In genomic region chr6:113442087-113442441, GRCm38 (mm10) we compare ENCODE assay signal across 7 mouse cellular contexts. TPM values are rescaled to one million over a fixed set of nuclear protein-coding genes. Genes with fewer than 3 reads are reported as not detected.
DNase-seq lines count a peak whose midpoint lies in the region; ATAC-seq and TF ChIP-seq lines count a peak whose summit lies in the region.

No protein-coding gene starts in this region.

- no peak for TF ChIP-seq CTCF in lung, embryonic 14.5 days (IDR thresholded peaks at IDR 0.05; ENCODE audit: low read depth)

- no peaks in the 10 kb centered on the region for H3K27me3 ChIP-seq in lung, embryonic 14.5 days (ENCODE audit: insufficient read depth, low read length)
- H3K27me3 ChIP-seq in embryonic facial prominence, embryonic 14.5 days (replicated peaks; ENCODE audit: control insufficient read depth, insufficient read depth, low read length): no peaks in the 10 kb centered on the region
- no peaks in the 10 kb centered on the region for H3K27me3 ChIP-seq in intestine, embryonic 15.5 days (replicated peaks)
- 0 out of 2 replicates have a peak, but pooled peaks cover 3% of the 10 kb centered on the region for H3K27me3 ChIP-seq in neural tube, embryonic 15.5 days (replicated peaks)

- peaks cover 11% of the 10 kb centered on the region for H3K36me3 ChIP-seq in lung, embryonic 14.5 days (ENCODE audit: insufficient read depth)
- H3K36me3 ChIP-seq in embryonic facial prominence, embryonic 14.5 days (ENCODE audit: control insufficient read depth, insufficient read depth, low read length): peaks cover 9% of the 10 kb centered on the region
- H3K36me3 ChIP-seq in intestine, embryonic 15.5 days: peaks cover 8% of the 10 kb centered on the region; the same call in 1 of the 2 replicates
- H3K36me3 ChIP-seq in neural tube, embryonic 15.5 days: peaks cover 9% of the 10 kb centered on the region

- ATAC-seq in lung, embryonic 14.5 days (ENCODE audit: insufficient read depth): peak; percentile 23; the same call in 1 of the 2 replicates
- ATAC-seq in embryonic facial prominence, embryonic 14.5 days (ENCODE audit: low read depth): no peak
- peak; percentile 26 for ATAC-seq in intestine, embryonic 15.5 days
- peak; percentile 48 for ATAC-seq in neural tube, embryonic 15.5 days (ENCODE audit: low FRiP score)

- peak overlapping the region; percentile 43; the same call in 1 of the 2 replicates for H3K27ac ChIP-seq in lung, embryonic 14.5 days (ENCODE audit: low read depth)
- H3K27ac ChIP-seq in embryonic facial prominence, embryonic 14.5 days (replicated peaks; ENCODE audit: low read depth, low read length): no peak overlapping the region
- no peak overlapping the region for H3K27ac ChIP-seq in intestine, embryonic 15.5 days
- H3K27ac ChIP-seq in neural tube, embryonic 15.5 days (replicated peaks): peak overlapping the region; percentile 85

- peak overlapping the region; percentile 83 for H3K4me2 ChIP-seq in lung, embryonic 14.5 days
- H3K4me2 ChIP-seq in embryonic facial prominence, embryonic 14.5 days (ENCODE audit: low read depth, low read length): peak overlapping the region; percentile 85
- H3K4me2 ChIP-seq in intestine, embryonic 15.5 days (replicated peaks): peak overlapping the region; percentile 83
- peak overlapping the region; percentile 90 for H3K4me2 ChIP-seq in neural tube, embryonic 15.5 days

- DNase-seq in lung, embryonic 14.5 days: no peak
- no peak for DNase-seq in lung, postnatal 10 days
- DNase-seq in embryonic facial prominence, embryonic 14.5 days (ENCODE audit: low spot score): no peak
- no peak for DNase-seq in urinary bladder, adult 2 months (ENCODE audit: low spot score)
- no peak for DNase-seq in urinary bladder, postnatal 14 days (ENCODE audit: low spot score)

- H3K4me3 ChIP-seq in lung, embryonic 14.5 days (ENCODE audit: low read depth, low read length): peak overlapping the region; percentile 99
- H3K4me3 ChIP-seq in embryonic facial prominence, embryonic 14.5 days (ENCODE audit: low read depth, low read length): peak overlapping the region; percentile 97
- H3K4me3 ChIP-seq in intestine, embryonic 15.5 days (replicated peaks): peak overlapping the region; percentile 87
- peak overlapping the region; percentile 95 for H3K4me3 ChIP-seq in neural tube, embryonic 15.5 days (replicated peaks)

- WGBS in lung, embryonic 14.5 days: 36% methylated on average over 9 of the region's 9 CpGs
- WGBS in embryonic facial prominence, embryonic 14.5 days: 40% methylated on average over 9 of the region's 9 CpGs
- WGBS in intestine, embryonic 15.5 days: 38% methylated on average over 9 of the region's 9 CpGs
- WGBS in neural tube, embryonic 15.5 days: 43% methylated on average over 9 of the region's 9 CpGs

- no peaks in the 10 kb centered on the region for H3K9me3 ChIP-seq in lung, embryonic 14.5 days (ENCODE audit: low read depth, low read length)
- H3K9me3 ChIP-seq in embryonic facial prominence, embryonic 14.5 days (ENCODE audit: control insufficient read depth, low read length): no peaks in the 10 kb centered on the region
- no peaks in the 10 kb centered on the region for H3K9me3 ChIP-seq in intestine, embryonic 15.5 days
- H3K9me3 ChIP-seq in neural tube, embryonic 15.5 days (replicated peaks): no peaks in the 10 kb centered on the region

- H3K9ac ChIP-seq in lung, embryonic 14.5 days: peak overlapping the region; percentile 90
- peak overlapping the region; percentile 97 for H3K9ac ChIP-seq in embryonic facial prominence, embryonic 14.5 days (ENCODE audit: low read depth, low read length)
- H3K9ac ChIP-seq in intestine, embryonic 15.5 days: peak overlapping the region; percentile 92
- peak overlapping the region; percentile 97 for H3K9ac ChIP-seq in neural tube, embryonic 15.5 days (replicated peaks)

- H3K4me1 ChIP-seq in lung, embryonic 14.5 days (ENCODE audit: insufficient read depth): peaks cover 8% of the 10 kb centered on the region
- peaks cover 8% of the 10 kb centered on the region; the same call in 1 of the 2 replicates for H3K4me1 ChIP-seq in embryonic facial prominence, embryonic 14.5 days (ENCODE audit: control insufficient read depth, insufficient read depth, low read length)
- H3K4me1 ChIP-seq in intestine, embryonic 15.5 days (replicated peaks): peaks cover 5% of the 10 kb centered on the region; the same call in 1 of the 2 replicates
- H3K4me1 ChIP-seq in neural tube, embryonic 15.5 days: peaks cover 15% of the 10 kb centered on the region

RNA-seq across cellular contexts. Expression of gene Jagn1, which starts 0.3 kb away (rescaled TPM):
- polyA plus RNA-seq in lung, embryonic 14.5 days (2014; fragmentation: Nextera tagmentation; extraction: Ambion mirVana): 70.0 and 76.4 TPM in 2 replicates
- polyA plus RNA-seq in embryonic facial prominence, embryonic 14.5 days (2014; fragmentation: Nextera tagmentation; extraction: Ambion mirVana): 72.5 and 75.9 TPM in 2 replicates
- polyA plus RNA-seq in intestine, embryonic 15.5 days (2015; fragmentation: Nextera tagmentation; extraction: Ambion mirVana): 83.8 and 87.7 TPM in 2 replicates
- polyA plus RNA-seq in neural tube, embryonic 15.5 days (2015; fragmentation: Nextera tagmentation; extraction: Ambion mirVana): 103 TPM in 2 replicates
- polyA plus RNA-seq in urinary bladder, adult 2 months (2012; rRNA removed): 54.5 and 61.3 TPM in 2 replicates

RNA-seq across cellular contexts. Expression of gene Cidec, which starts 6.5 kb away (rescaled TPM):
- not detected in 2 replicates for polyA plus RNA-seq in lung, embryonic 14.5 days (2014; fragmentation: Nextera tagmentation; extraction: Ambion mirVana)
- polyA plus RNA-seq in embryonic facial prominence, embryonic 14.5 days (2014; fragmentation: Nextera tagmentation; extraction: Ambion mirVana): 0.47 and 3.3 TPM in 2 replicates
- 11.8 and 12.8 TPM in 2 replicates for polyA plus RNA-seq in intestine, embryonic 15.5 days (2015; fragmentation: Nextera tagmentation; extraction: Ambion mirVana)
- polyA plus RNA-seq in neural tube, embryonic 15.5 days (2015; fragmentation: Nextera tagmentation; extraction: Ambion mirVana): 0.24 TPM in 1 of 2 replicates, not detected in the other
- 31.0 and 68.5 TPM in 2 replicates for polyA plus RNA-seq in urinary bladder, adult 2 months (2012; rRNA removed)

RNA-seq across cellular contexts. Expression of gene Il17re, which starts 16.2 kb away (rescaled TPM):
- polyA plus RNA-seq in lung, embryonic 14.5 days (2014; fragmentation: Nextera tagmentation; extraction: Ambion mirVana): 12.0 and 12.2 TPM in 2 replicates
- polyA plus RNA-seq in embryonic facial prominence, embryonic 14.5 days (2014; fragmentation: Nextera tagmentation; extraction: Ambion mirVana): 3.6 and 5.6 TPM in 2 replicates
- 7.8 and 8.4 TPM in 2 replicates for polyA plus RNA-seq in intestine, embryonic 15.5 days (2015; fragmentation: Nextera tagmentation; extraction: Ambion mirVana)
- polyA plus RNA-seq in neural tube, embryonic 15.5 days (2015; fragmentation: Nextera tagmentation; extraction: Ambion mirVana): 0.50 and 1.5 TPM in 2 replicates
- polyA plus RNA-seq in urinary bladder, adult 2 months (2012; rRNA removed): 71.8 and 87.7 TPM in 2 replicates

RNA-seq across cellular contexts. Expression of gene Rpusd3, which starts 22.9 kb away (rescaled TPM):
- polyA plus RNA-seq in lung, embryonic 14.5 days (2014; fragmentation: Nextera tagmentation; extraction: Ambion mirVana): 15.7 and 18.8 TPM in 2 replicates
- polyA plus RNA-seq in embryonic facial prominence, embryonic 14.5 days (2014; fragmentation: Nextera tagmentation; extraction: Ambion mirVana): 16.3 and 23.4 TPM in 2 replicates
- 24.3 and 25.6 TPM in 2 replicates for polyA plus RNA-seq in intestine, embryonic 15.5 days (2015; fragmentation: Nextera tagmentation; extraction: Ambion mirVana)
- polyA plus RNA-seq in neural tube, embryonic 15.5 days (2015; fragmentation: Nextera tagmentation; extraction: Ambion mirVana): 20.0 and 24.6 TPM in 2 replicates
- 11.8 and 17.3 TPM in 2 replicates for polyA plus RNA-seq in urinary bladder, adult 2 months (2012; rRNA removed)

RNA-seq across cellular contexts. Expression of gene Il17rc, which starts 29.2 kb away (rescaled TPM):
- polyA plus RNA-seq in lung, embryonic 14.5 days (2014; fragmentation: Nextera tagmentation; extraction: Ambion mirVana): 7.7 and 9.1 TPM in 2 replicates
- 15.7 and 20.2 TPM in 2 replicates for polyA plus RNA-seq in embryonic facial prominence, embryonic 14.5 days (2014; fragmentation: Nextera tagmentation; extraction: Ambion mirVana)
- 26.6 and 27.2 TPM in 2 replicates for polyA plus RNA-seq in intestine, embryonic 15.5 days (2015; fragmentation: Nextera tagmentation; extraction: Ambion mirVana)
- 3.5 and 9.5 TPM in 2 replicates for polyA plus RNA-seq in neural tube, embryonic 15.5 days (2015; fragmentation: Nextera tagmentation; extraction: Ambion mirVana)
- 62.5 and 65.3 TPM in 2 replicates for polyA plus RNA-seq in urinary bladder, adult 2 months (2012; rRNA removed)

Comparison
In these comparisons a context has a peak if more than half of its experiments do, and no peak if none do; other contexts are left out.
1. H3K27ac ChIP-seq: peak in lung, embryonic 14.5 days (single experiment) and neural tube, embryonic 15.5 days (single experiment); none in embryonic facial prominence, embryonic 14.5 days (single experiment) and intestine, embryonic 15.5 days (single experiment).
2. Peak in every context shown above with its lines, with median percentiles within 50 percentile points of each other: H3K4me2 ChIP-seq, H3K4me3 ChIP-seq and H3K9ac ChIP-seq.